Mouse (Mus musculus) CD8-positive naive resting alpha-beta T cell, adult 57 days (primary cell): ENCODE data around the gene Sec61b. TPM values are rescaled to one million over a fixed set of nuclear protein-coding genes. Genes with fewer than 3 reads are reported as not detected.

ENCODE experiments used
- total RNA-seq: library from RNA; stranded (reverse); gene quantifications from one replicate; pipeline ENCODE4 v1.2.4, GENCODE M21; 2023

The Sec61b gene
- total RNA-seq, result 103 TPM

DNA sequence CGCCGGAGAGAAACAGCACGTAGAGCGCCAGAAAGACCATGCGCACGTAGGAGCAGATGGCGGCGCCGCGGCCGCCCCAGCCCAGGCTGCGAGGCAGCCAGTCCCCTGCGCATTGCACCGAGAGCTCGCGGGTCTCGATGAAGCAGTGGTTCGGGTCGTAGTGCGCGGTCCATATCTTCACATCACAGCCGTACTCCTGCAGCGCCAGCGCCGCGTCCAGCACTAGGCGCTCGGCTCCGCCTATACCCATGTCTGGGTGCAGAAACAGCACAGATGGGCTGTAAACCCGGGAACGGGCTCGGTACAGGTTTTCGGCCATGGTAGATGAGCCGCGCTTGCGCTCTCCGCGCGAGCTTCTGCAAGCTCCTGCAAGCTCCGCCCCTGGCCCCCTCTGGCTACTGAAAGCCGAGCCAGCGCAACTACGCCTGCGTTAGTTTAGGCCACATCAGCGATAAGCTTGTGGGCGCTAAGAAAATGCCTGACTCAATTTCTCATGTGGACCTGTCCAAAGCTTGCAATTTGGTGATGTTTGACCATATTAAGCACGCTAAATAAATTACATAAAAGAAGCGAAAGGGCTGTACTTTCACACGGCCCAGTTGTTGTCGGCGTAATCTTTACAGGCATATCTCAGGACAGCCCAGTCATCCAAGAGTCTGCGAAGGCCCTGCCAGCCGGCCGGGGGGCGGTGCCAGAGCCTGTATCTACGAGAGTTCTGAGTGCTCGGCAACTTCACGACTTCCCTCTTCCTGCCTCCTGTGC lies at the start of gene Sec61b, which contains the start of gene Alg2:
TSS of gene Sec61b (plus strand) at position 691 of the 762 bp plus-strand sequence.
TSS of gene Alg2 (minus strand) at position 366 of the 762 bp plus-strand sequence.

Other genes with a start within 250 kb of the Sec61b start
- 22.4 TPM for gene Tgfbr1, start 121.4 kb upstream of the Sec61b start, total RNA-seq
- 12.6 TPM for gene Alg2, start 325 bp upstream of the Sec61b start, total RNA-seq